Mouse (Mus musculus): ENCODE measurements around the gene Kcnq1.

Gene Kcnq1

DNA sequence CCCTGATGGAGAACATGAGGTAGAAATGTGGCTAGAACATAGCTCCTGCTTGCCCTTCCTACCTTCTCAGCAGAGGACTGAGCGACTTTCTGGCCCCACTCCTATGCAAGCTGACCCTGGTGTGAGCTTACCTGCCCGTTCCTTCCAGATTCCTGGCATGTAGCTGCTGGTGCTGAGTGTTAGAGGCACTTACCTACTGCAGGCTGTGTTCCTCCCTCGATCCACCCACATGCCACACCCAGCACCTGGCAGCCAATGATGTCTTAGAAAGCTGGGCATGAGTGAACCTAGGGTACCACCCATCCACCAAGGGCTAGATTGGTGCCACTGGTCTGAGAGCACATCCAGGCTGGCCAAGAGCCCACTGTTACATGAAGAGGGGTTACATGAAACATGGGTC, 12.3 kb upstream of the Kcnq1 start:
- no peak for DNase-seq

DNA sequence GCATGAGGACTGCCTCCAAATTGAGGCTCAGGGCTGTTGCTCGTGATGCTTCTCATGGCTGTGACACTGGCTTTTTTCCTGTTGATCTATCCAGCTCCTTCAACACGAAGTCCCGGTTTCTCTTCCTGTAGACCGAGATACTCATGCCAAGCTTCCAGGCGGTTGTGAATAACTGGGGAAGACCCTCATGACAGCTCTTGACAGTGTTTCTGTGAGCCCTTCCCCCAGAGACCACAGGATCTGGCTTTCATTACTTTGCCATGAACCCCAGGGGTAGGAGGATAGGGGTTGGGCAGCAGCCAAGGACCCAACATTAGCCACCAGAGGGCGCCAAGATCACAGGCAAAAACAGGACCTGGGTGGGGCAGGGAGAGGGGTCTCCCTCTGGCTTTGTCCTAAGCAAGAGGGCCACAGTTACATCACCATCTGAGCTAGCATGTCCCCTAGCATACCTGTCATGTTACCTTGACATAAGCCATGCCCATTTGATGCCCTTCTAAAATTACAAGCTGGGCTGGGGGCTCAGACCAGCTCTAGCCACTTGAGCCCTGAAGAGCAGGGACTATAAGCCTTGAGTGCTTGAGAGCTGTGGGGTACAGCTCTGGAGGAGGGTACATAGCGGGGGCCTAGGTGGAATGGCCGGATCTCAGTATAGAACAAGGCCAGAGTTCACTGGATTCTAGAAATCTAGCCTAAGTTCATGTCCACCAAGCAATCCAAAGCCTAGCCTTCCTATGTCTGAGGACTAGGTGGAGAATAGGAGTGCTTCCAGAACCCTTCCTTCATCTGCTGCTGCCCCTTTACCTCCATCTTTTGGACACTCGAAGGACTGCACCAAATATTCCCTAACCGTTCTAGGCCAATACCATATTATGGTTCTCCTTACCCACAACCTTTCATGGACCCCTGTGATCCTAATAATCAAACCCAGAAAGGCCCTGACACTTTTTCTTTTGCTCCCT, 11.3 kb upstream of the Kcnq1 start, which contains the start of gene Trpm5:
Trpm5 (minus strand) TSS at position 51 of the 962 bp plus-strand sequence.
- peak; percentile 44 for DNase-seq

DNA sequence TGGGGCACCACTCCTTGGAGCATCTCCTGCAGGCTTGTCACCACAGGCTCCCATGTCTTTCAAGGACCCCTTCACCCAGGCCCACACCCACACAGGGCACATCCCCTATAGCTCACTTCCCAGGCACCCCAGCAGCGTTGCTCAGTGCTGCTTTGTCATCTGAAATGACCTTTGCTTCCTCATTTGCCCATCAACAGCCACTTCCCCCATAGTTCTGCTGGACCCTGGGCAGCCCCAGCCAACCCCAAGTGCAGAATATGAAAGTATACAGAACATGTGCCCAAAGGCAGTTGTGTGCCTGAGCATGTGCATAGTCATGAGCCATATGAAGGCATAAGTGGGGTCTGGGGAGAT, 10.6 kb upstream of the Kcnq1 start:
- DNase-seq: no peak

DNA sequence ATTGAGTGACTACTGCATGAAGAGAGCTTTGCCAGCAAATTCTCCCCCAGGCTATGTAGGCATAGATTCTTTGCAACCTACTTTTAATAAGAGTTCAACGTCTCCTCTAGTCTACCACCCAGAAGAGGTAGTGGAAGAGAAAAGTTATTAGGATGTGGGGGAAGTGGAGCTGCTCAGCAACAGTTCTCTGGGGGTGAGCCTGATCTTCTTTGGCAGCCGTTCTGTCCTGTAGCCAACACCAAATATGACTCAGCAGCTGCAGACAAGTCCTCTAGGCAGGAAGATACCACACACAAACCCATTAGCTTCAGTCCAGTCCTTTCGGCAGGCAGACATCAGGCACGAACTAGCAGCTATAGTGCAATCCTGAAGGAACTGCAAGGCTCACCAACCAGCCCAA, 5.4 kb upstream of the Kcnq1 start:
- no peak for DNase-seq

DNA sequence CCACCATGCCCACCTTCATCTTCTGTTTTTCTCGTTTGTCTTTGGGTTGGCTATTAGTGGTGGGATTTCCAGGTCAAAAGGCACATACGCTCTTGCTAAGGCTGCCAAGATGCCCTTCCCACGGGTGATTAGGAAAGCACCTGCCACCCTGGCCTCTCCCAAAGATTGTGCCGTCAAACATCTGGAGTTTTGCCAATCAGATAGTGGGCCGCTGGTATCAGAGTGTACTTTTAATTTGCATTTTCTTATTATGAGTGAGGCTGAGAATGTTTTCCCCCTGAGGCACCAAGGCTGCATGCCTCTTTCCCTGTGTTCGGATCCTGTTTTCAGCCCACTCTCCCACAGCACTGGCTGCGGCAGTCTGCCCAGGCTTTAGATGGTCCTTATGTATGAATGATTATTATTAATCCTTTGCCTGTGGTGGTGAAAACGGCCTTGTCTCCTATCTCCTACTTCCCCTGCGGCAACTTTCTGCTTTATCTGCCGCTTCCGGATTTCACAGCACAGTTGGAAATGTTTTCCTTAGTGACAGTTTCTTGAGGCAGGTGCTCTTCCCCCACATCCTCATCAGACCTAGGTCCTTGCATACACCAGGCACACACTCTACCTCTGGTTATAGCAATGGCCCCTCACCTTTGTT, 784 bp upstream of the Kcnq1 start:
- DNase-seq: no peak

DNA sequence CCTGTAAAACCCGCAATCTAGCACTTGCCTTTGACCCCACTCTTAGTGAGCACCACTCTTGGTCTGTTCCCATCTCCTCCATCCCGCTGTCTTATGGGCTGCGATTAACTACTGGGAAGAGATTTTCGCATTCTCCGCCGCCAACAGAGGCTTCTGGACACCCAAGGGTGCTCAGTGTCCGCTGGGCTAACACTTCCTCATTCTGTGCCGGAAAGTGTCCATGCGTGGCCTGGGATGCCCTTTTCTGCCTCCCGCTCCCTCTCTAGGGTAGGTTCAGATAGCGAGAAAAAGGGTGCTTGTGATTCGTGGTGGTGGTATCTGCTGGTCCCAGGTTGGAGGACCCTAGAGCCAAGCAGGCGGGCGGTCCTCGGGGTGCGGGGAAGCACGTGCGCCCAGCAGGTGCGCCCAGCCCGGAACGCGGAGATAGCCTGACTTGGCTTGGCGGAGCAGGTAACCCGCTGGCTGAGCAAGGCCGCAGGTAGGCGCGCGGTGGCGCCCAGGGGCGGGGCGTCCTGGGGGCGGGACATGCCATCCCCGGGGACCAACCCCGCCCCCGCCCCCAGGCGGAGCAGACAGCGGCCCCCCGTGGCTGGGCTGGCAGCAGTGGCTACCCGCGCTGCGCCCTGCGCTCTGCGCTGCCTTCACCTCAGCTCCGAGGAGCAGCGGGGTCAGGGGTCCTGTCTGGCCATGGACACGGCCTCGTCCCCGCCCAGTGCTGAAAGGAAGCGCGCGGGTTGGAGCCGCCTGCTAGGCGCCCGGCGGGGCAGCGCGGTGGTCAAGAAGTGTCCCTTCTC, 707 bp downstream of the Kcnq1 start:
- DNase-seq: no peak

- no peak for DNase-seq
These were observed 2.0 kb downstream of the Kcnq1 start for GRCm38 (mm10) chr7:143108200-143108599.

DNA sequence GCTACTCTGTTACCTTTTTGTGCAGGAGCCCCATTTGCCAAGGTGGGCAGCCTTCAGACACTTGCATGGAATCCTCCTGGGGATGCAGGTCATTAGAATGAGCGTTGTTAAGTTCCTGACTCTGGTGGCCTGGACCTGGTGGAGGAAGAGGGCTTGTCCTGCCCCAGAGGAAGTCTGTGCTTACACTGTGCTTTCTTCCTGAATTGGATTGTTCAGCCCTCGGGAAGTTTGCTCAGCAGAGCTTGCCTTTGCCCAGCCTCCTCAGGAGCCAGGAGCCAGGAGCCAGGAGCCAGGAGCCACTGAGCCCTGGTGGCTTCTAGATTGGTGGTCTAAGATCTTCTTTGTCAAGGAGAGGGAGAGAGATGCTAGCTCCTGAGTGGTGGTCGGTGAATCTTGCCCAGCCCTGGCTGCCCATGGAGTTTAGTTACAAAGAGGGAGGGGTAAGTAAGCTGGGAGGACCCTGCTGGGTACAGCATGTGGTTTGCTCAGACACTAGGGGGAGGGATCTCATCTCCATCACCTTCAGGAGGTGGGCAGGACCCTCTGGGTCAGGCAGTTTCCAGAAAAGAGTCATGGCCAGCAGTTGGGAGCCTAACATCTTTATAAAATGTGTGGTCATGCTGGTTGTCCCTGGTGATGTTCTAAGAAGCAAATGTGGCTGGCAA, 3.0 kb downstream of the Kcnq1 start:
- DNase-seq: no peak

DNA sequence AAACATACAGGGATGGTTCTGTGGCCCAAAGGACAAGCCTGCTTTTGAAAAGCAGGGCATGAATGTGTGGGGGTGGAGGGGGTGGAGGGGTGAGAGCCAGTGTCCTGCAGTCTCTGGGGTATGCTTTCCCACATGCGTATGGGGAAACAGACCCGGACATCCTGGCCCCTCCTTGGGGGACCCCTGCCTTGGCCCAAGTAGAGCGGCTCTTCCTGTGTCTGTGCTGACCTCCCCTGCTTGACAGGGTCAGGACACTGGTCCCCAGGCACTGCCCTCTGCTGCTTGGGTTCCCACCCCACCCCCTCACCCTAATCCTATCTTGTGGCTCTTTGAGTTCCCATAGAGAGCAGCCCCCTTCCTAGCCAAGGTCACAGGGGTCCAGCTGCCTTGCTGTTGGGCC, 3.5 kb downstream of the Kcnq1 start:
- no peak for DNase-seq

DNA sequence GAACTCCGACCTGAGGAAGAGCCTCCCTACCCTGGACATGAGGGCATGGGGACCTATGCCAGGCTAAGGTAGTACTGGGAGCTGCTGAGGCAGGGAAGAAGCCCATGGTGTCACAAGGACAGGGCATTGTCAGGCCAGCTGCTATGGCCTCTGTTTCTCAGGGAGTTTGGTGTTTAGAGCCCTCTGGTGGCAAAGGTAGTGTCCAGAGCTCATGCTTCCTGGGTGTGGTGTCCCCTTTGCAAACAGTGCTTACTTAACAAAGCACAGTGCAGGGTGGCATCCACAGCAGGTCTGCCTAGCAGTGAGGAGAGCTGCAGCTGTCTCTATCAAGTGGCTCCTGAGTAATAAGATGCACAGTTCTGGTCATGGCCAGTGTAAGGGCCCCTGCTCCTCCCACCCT, 4.6 kb downstream of the Kcnq1 start:
- no peak for DNase-seq

GRCm38 (mm10) chr7:143111719-143112118, 5.6 kb downstream of the Kcnq1 start:
- DNase-seq: no peak

GRCm38 (mm10) chr7:143112395-143112794, 6.2 kb downstream of the Kcnq1 start:
- DNase-seq: no peak

DNA sequence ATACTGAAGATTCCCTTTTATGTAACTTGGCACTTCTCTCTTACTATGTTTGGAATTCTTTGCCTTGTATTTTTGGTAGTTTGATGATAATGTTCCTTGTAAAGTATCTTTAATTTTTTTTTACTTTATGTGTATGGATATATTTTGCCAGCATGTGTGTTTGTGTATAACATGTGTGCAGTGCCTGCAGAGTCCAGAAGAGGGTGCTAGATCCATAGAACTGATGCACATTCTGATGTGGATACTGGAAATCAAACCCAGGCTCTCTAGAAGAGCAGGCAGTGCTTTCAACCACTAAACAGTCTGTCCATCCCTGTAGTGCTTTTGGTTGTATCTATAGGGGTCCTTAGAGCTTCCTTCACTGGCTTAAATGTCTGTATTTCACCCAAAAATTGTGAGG, 8.6 kb downstream of the Kcnq1 start:
- DNase-seq: no peak

GRCm38 (mm10) chr7:143116521-143116920, 10.4 kb downstream of the Kcnq1 start:
- no peak for DNase-seq

DNA sequence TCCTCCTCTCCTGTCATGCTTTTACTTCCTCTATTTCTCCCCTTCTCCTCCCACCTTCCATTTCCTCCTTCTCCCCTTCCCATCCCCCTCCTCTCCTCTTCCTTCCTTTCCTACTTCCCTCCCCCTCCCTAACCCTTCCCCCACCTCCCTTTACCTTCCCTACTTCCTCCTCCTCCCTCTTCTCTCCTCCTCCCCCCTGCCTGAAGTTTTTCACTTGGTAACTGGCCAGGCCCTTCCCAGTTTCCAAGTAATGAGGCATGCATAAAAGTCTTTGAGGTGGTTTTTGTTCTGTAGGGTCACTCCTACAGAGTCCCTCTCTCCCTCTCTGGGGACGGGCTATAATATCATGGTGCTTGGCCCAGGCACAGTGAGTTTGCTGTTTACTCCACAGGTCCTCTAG, 13.2 kb downstream of the Kcnq1 start:
- DNase-seq: no peak

DNA sequence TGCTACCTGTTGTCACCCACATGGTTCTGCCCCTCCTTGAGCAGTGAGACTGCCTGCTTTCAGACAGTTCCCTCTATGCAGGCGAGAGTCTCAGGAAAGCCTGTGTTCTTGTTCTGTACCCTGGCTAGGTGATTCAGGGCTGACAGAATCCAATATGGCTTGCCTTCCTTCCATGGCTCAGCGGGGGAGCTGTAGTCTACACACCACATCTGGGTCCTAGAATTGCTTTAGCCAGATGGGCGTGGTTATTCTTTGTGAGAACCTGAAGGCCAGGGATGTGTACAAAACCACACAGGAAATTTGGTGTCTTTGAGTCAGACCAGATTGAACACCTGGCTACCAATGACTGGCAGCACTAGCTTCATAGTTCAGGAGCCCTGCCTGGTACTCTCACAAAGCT, 13.7 kb downstream of the Kcnq1 start:
- DNase-seq: no peak

- DNase-seq: no peak
These were observed 16.0 kb downstream of the Kcnq1 start for GRCm38 (mm10) chr7:143122191-143122590.

DNA sequence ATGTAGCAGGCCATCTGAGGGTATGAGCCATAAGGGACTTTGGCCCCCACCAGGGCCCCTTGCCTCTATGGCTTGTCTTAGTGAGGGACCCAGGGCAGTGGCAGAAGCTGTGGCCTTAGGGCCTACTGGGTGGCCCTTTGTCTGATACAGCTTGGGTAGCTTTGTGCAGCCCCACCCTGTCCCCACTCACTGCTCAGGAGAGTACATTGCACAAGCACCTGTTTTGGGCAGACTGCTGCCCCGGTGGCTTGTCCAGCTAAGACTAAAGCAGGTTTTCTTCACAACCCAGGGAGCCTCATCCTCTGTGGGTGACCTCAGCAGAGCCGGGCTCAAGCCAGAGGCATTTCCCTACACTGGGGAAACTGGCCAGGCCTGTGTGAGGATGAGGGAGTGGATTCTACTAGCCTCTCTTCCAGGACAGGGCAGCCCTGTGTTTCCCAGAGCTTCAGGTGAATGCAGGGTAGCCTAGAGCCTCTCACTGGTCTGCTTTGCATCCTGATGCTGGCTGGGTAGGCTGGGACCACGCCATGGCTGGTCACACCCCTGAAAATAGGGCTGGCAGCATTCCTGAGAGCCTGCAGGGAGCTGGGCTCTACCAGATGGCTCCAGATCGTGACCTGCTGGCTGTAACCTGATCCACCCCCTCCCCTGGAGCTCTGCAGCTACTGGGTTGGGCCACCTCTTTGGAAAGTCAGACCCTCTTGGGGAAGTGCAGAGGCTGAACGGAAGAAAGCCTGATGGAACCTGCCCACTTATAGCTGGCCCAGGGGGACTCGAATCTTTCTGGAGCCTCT, 17.9 kb downstream of the Kcnq1 start:
- no peak for DNase-seq

DNA sequence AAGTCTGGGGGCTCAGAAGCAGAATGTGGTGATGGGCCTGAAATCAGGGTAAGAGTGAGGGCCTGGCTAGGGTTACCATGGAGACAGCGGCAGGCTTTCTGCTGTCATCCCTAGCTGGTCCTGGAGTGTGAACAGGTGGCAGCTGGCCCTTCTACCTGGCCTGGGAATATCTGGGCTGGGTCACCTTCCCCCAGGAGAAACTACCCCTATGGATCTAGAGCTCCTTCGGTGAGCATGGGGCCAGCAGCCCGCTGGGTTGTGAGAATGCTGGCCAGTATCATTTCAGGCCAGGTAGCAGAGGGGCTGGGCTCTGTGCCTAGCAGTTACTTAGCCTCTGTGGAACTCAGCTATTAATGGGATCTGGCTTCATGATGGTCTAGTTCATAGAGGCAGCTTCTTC, 18.7 kb downstream of the Kcnq1 start:
- no peak for DNase-seq

GRCm38 (mm10) chr7:143132815-143133214, 26.7 kb downstream of the Kcnq1 start:
- no peak for DNase-seq

GRCm38 (mm10) chr7:143136125-143136524, 30.0 kb downstream of the Kcnq1 start:
- DNase-seq: no peak

DNA sequence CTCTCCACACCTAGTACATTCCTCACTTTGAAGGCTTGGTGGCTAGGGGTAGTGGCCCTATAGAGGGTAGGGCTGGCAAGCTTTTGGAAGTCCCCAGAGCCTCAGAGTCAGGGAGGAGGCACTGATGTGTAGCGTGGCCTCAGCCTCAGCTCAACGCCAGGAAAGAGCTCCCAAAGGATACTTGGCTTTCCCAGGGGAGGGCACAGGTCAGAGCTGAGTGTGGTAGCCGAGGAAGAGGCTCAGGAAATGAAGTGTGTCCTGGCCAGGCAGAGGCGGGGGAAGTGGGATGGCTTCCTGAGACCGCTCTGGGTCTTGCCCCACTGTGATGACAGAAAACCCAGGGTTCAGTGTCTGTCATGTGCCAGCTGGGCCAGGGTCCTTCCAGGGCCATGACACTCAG, 30.4 kb downstream of the Kcnq1 start:
- no peak for DNase-seq
